ENCODE assay signal across 8 mouse cellular contexts in the genomic region with DNA sequence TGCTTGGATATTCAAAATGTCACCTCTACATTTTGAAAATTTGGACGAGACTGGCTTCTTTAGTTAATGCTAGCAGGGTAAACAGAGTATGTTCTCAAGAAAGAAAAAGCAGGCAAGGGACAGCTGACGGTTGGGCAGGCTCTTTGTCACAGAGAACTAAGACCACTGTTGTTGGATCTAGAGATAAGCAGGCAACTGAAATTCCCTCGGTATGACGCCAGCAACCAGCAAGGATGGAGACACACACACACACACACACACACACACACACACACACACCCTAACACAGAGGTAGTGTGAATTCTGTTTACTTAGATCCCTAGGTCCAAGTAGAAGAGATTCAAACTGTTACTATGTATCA.
DNase-seq lines count a peak whose midpoint lies in the region; ATAC-seq and TF ChIP-seq lines count a peak whose summit lies in the region.

No protein-coding gene starts in this region.

- H3K4me2 ChIP-seq in lung, postnatal 0 days (replicated peaks; ENCODE audit: low read depth, low read length): peak overlapping the region; percentile 43; the same call in 1 of the 2 replicates
- peak overlapping the region; percentile 46 for H3K4me2 ChIP-seq in forebrain, embryonic 13.5 days
- peak overlapping the region; percentile 27; the same call in 1 of the 2 replicates for H3K4me2 ChIP-seq in stomach, embryonic 14.5 days (replicated peaks; ENCODE audit: low read depth, low read length)

- H3K4me3 ChIP-seq in lung, postnatal 0 days (ENCODE audit: low read depth, low read length): no peak overlapping the region
- no peak overlapping the region for H3K4me3 ChIP-seq in forebrain, embryonic 13.5 days
- H3K4me3 ChIP-seq in stomach, embryonic 14.5 days (ENCODE audit: low read depth, low read length): no peak overlapping the region

- no peaks in the 10 kb centered on the region; the same call in 1 of the 2 replicates for H3K4me1 ChIP-seq in lung, postnatal 0 days (ENCODE audit: insufficient read depth, low read depth, low read length)
- H3K4me1 ChIP-seq in forebrain, embryonic 13.5 days: peaks cover 63% of the 10 kb centered on the region
- peaks cover 21% of the 10 kb centered on the region; the same call in 1 of the 2 replicates for H3K4me1 ChIP-seq in stomach, embryonic 14.5 days (ENCODE audit: control insufficient read depth, insufficient read depth, low read length)

- TF ChIP-seq CTCF in lung, postnatal 0 days (IDR thresholded peaks at IDR 0.05): no peak

- H3K27ac ChIP-seq in lung, postnatal 0 days (ENCODE audit: low read length): peak overlapping the region; percentile 78
- H3K27ac ChIP-seq in forebrain, embryonic 13.5 days: peak overlapping the region; percentile 94
- H3K27ac ChIP-seq in stomach, embryonic 14.5 days (ENCODE audit: low read length): peak overlapping the region; percentile 15; the same call in 1 of the 2 replicates

- no peak for TF ChIP-seq EP300 in lung, postnatal 0 days (IDR thresholded peaks at IDR 0.05)

- H3K36me3 ChIP-seq in lung, postnatal 0 days (ENCODE audit: insufficient read depth, low read length): no peaks in the 10 kb centered on the region
- no peaks in the 10 kb centered on the region for H3K36me3 ChIP-seq in forebrain, embryonic 13.5 days (ENCODE audit: poor library complexity, severe bottlenecking)
- H3K36me3 ChIP-seq in stomach, embryonic 14.5 days (ENCODE audit: control insufficient read depth, insufficient read depth, low read length): no peaks in the 10 kb centered on the region

- ATAC-seq in lung, postnatal 0 days: peak; percentile 12
- ATAC-seq in forebrain, embryonic 13.5 days: peak; percentile 75
- ATAC-seq in stomach, embryonic 14.5 days (ENCODE audit: insufficient number of reproducible peaks, insufficient read depth, low FRiP score, low read depth): no peak
- no peak for ATAC-seq in CD4-positive, CD25-positive, alpha-beta regulatory T cell, adult 4 months

- peak; percentile 47 for DNase-seq in lung, postnatal 0 days (ENCODE audit: low spot score)
- no peak for DNase-seq in lung, postnatal 10 days
- peak; percentile 47 for DNase-seq in liver
- DNase-seq in cerebellum, postnatal 4 days (ENCODE audit: low spot score in 2 of 2): no peak
- no peak for DNase-seq in left cerebral cortex, adult 9 months (ENCODE audit: low spot score in 2 of 2)

- no peaks in the 10 kb centered on the region for H3K9me3 ChIP-seq in lung, postnatal 0 days (ENCODE audit: low read length)
- H3K9me3 ChIP-seq in forebrain, embryonic 13.5 days (replicated peaks): no peaks in the 10 kb centered on the region
- no peaks in the 10 kb centered on the region for H3K9me3 ChIP-seq in stomach, embryonic 14.5 days (ENCODE audit: control insufficient read depth, low read depth, low read length)

- WGBS in lung, postnatal 0 days: 7% methylated on average over 4 of the region's 4 CpGs
- WGBS in forebrain, embryonic 13.5 days: 3% methylated on average over 4 of the region's 4 CpGs
- WGBS in stomach, embryonic 14.5 days: 13% methylated on average over 4 of the region's 4 CpGs

- no peaks in the 10 kb centered on the region for H3K27me3 ChIP-seq in lung, postnatal 0 days (replicated peaks; ENCODE audit: insufficient read depth, low read length)
- H3K27me3 ChIP-seq in forebrain, embryonic 13.5 days: no peaks in the 10 kb centered on the region
- H3K27me3 ChIP-seq in stomach, embryonic 14.5 days (ENCODE audit: control insufficient read depth, insufficient read depth, low read length): no peaks in the 10 kb centered on the region

- no peak overlapping the region for H3K9ac ChIP-seq in lung, postnatal 0 days (replicated peaks; ENCODE audit: low read depth)
- H3K9ac ChIP-seq in forebrain, embryonic 13.5 days: no peak overlapping the region
- no peak overlapping the region for H3K9ac ChIP-seq in stomach, embryonic 14.5 days (replicated peaks; ENCODE audit: low read depth, low read length)

Comparison
In these comparisons a context has a peak if more than half of its experiments do, and no peak if none do; other contexts are left out.
1. DNase-seq: peak in lung, postnatal 0 days (single experiment) and liver (single experiment); none in lung, postnatal 10 days (single experiment), cerebellum, postnatal 4 days (0 of 2) and left cerebral cortex, adult 9 months (0 of 2).
2. ATAC-seq: peak in lung, postnatal 0 days (single experiment) and forebrain, embryonic 13.5 days (single experiment); none in stomach, embryonic 14.5 days (single experiment) and CD4-positive, CD25-positive, alpha-beta regulatory T cell, adult 4 months (single experiment).
3. H3K27ac ChIP-seq: peak in every context shown above with its lines; median percentile 94 in forebrain, embryonic 13.5 days; 78 in lung, postnatal 0 days; 15 in stomach, embryonic 14.5 days.
4. Peak in every context shown above with its lines, with median percentiles within 50 percentile points of each other: H3K4me2 ChIP-seq.